Mouse (Mus musculus) testis, adult 2 months (tissue): ENCODE measurements around the gene Mrpl33. TPM values are rescaled to one million over a fixed set of nuclear protein-coding genes. Genes with fewer than 3 reads are reported as not detected.

ENCODE experiments used
- H3K27ac ChIP-seq: fragments of 200-500 bp; 2 replicates; pipeline ENCODE4 v1.5.1; 2012; ENCODE audit warnings: low read depth, low read length; ENCODE audit not compliant: control insufficient read depth, insufficient read depth
- H3K27me3 ChIP-seq: fragments of 200-500 bp; 2 replicates; pipeline ENCODE4 v1.6.1; 2012; ENCODE audit warnings: mild to moderate bottlenecking, low read length, moderate library complexity; ENCODE audit not compliant: control insufficient read depth, insufficient read depth
- H3K36me3 ChIP-seq: fragments of 200-500 bp; 2 replicates; pipeline ENCODE4 v1.6.1; 2012; ENCODE audit warnings: mild to moderate bottlenecking, low read length; ENCODE audit not compliant: control insufficient read depth, insufficient read depth
- H3K4me1 ChIP-seq: fragments of 200-500 bp; 2 replicates; pipeline ENCODE4 v1.6.1; 2012; ENCODE audit warnings: low read length; ENCODE audit not compliant: control insufficient read depth, insufficient read depth
- H3K4me3 ChIP-seq: fragments of 200-500 bp; 2 replicates; pipeline ENCODE4 v1.5.1; 2012; ENCODE audit warnings: low read depth, mild to moderate bottlenecking, low read length, moderate library complexity, mixed read lengths; ENCODE audit not compliant: control insufficient read depth
- CTCF ChIP-seq: fragments of 200-500 bp; IDR thresholded peaks from 2 replicates; pipeline ENCODE4 v1.5.1; 2012; ENCODE audit warnings: low read depth, mild to moderate bottlenecking, inconsistent platforms, low read length, moderate library complexity; ENCODE audit not compliant: control insufficient read depth, insufficient read depth, insufficient replicate concordance
- POLR2A ChIP-seq: fragments of 200-500 bp; IDR thresholded peaks from 2 replicates; pipeline ENCODE4 v1.6.1; 2012; ENCODE audit warnings: low read depth, mild to moderate bottlenecking, inconsistent platforms, low read length, moderate library complexity; ENCODE audit not compliant: control insufficient read depth
- polyA plus RNA-seq: library from polyadenylated mRNA; depleted of rRNA; stranded (reverse); fragments of >200 nt; gene quantifications from 2 replicates; pipeline ENCODE4 v1.2.3, GENCODE M21; 2012

Gene Mrpl33
- polyA plus RNA-seq, 1 experiment = 22.5 TPM

DNA sequence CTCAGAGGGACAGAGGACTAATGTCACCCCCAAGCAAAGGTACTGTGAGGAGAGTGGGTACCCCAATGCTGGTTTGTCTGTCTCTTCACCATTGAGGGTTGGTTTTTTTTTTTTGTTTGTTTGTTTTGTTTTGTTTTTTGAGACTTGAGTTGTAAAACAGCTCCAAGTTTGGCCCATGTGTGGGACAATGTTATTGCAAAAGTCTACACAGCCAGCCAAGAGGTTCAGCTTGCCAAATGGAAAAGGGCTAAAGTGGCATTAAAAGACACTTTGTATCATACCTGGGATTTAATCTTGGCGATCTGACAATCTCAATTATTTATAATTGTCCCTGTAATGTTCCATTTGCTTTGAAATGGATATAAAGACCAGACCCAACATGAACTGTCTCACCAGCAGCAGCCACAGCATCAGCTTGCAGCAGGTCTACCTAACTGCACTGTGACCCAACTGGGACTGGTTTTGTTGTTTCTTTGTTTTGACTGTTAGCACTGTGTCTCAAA lies 59.0 kb downstream of the Mrpl33 start:
- no peak for TF ChIP-seq POLR2A
- TF ChIP-seq CTCF = no peak
- no peak overlapping the region for H3K4me3 ChIP-seq
- no peaks in the 10 kb centered on the region for H3K4me1 ChIP-seq
- H3K27me3 ChIP-seq = no peaks in the 10 kb centered on the region
- no peaks in the 10 kb centered on the region for H3K36me3 ChIP-seq
- no peak overlapping the region for H3K27ac ChIP-seq

DNA sequence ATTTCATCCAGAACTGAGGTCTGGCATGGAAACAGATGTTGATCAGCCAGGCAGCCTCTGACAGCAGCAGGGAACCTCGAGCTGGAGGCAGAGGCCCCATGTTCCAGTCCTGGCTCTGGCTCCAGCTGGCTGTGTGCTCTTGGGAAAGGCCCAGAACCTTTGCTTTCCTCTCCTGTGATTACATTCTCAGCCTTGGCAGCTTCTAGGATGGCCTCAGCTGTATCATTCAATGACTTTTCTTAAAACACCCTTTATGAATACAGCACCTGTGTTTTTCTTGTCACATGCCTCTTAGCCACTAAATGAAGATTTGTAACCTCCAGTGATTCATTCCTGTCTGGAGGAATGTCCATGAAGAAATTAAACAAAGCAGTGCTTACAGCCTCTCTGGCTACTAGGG lies 69.4 kb downstream of the Mrpl33 start:
- Histone ChIP-seq H3K27me3 (no peaks in the 10 kb centered on the region), H3K4me1 (no peaks in the 10 kb centered on the region), H3K27ac (no peak overlapping the region), H3K36me3 (no peaks in the 10 kb centered on the region; the same call in 1 of the 2 replicates), H3K4me3 (no peak overlapping the region)
- no peak for TF ChIP-seq CTCF
- no peak for TF ChIP-seq POLR2A

DNA sequence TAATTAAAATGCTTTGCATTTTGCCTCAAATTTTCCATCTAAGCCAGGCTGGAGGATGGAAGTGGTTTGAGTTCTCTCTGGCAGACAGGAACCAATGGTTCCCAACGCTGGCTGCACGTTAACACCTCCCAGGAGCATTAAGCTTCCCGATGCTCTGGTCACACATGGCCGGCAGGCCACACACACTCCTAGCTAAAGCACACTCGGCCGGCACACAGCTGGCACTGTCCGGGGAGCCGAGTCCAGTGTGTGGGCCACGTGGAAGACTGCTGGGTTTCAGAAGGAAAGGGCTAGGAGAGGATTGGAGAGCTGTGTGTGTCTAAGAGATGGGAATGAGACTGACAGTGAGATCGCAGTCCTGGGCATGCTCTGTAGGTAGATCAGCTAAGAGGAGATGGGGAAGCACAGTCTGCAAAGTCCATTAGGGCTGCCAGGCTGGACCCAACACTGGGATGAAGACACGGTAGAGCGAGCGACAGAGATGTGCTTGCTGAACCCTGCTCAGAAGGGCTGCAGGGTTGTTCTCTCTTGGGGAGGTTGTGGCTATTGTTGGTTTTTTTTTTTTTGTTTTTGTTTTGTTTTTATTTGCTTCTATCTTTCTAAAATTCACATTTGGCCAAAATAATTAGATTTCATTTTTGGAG lies 71.7 kb downstream of the Mrpl33 start:
- Histone ChIP-seq H3K36me3 (no peaks in the 10 kb centered on the region; the same call in 1 of the 2 replicates), H3K4me1 (no peaks in the 10 kb centered on the region), H3K27ac (no peak overlapping the region), H3K4me3 (no peak overlapping the region), H3K27me3 (no peaks in the 10 kb centered on the region)
- TF ChIP-seq CTCF = no peak
- TF ChIP-seq POLR2A = no peak

DNA sequence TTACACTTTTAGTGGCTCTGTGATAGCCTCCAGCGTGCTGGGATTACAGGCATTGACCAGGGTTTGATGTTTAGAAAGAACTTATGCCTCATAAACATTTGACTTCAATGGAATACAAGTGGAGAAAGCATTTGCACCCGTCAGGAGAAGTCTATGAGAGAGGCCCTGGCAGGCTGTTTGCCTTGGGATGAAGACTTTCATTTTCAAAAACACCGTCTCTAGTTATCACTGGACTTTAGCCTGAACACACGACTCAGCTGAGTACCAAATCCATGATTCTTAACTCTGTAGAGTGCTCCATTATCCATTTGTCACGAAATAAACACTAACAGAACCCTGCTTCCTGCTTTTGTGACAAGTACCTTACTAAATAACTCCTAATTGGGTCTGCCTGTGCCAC lies 73.2 kb downstream of the Mrpl33 start:
- Histone ChIP-seq H3K4me1 (no peaks in the 10 kb centered on the region), H3K4me3 (no peak overlapping the region), H3K27ac (no peak overlapping the region), H3K27me3 (no peaks in the 10 kb centered on the region), H3K36me3 (no peaks in the 10 kb centered on the region; the same call in 1 of the 2 replicates)
- TF ChIP-seq CTCF = no peak
- no peak for TF ChIP-seq POLR2A

DNA sequence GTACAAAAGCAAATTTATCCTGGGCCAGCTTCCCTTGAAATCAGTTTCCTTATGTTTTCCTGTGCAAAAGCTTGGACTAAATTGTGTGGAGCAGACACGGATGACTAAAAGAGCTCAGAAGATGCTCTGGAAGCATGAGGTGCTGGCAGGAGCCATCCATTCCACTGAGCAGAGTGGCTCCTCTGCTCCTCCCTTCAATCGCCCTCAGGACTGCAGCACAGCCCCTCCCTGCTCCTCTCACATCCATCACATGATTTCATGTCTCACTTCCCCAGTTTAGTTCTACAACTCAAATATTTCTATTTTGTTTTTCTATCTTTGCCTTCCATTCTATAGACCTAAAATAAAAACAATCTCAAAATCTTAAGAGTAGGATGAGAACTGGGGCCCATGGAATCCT lies 74.4 kb downstream of the Mrpl33 start:
- Histone ChIP-seq H3K4me1 (no peaks in the 10 kb centered on the region), H3K36me3 (no peaks in the 10 kb centered on the region; the same call in 1 of the 2 replicates), H3K27me3 (no peaks in the 10 kb centered on the region), H3K4me3 (no peak overlapping the region), H3K27ac (no peak overlapping the region)
- TF ChIP-seq POLR2A (no peak), CTCF (no peak)

DNA sequence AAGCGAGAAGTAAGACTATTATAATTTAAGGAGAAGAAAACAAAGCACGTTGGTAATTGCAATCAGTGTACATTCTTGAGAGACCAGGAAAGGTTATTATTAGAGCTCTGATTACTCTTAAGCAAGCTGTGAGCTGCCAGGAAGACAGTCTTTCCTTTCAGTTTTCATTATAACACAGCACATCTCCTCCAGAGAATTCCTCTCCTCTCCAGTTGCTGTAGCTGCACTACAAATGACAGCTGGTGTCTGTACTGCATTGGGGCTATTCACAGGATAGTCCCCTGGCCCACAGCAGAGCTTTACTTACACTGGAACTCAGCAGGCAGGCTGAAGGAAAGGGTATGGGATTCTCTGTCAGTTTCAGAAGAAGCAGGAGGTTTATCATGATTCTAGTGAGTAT lies 76.7 kb downstream of the Mrpl33 start:
- Histone ChIP-seq H3K4me1 (no peaks in the 10 kb centered on the region), H3K27me3 (no peaks in the 10 kb centered on the region), H3K4me3 (no peak overlapping the region), H3K36me3 (no peaks in the 10 kb centered on the region), H3K27ac (no peak overlapping the region)
- no peak for TF ChIP-seq POLR2A
- no peak for TF ChIP-seq CTCF

DNA sequence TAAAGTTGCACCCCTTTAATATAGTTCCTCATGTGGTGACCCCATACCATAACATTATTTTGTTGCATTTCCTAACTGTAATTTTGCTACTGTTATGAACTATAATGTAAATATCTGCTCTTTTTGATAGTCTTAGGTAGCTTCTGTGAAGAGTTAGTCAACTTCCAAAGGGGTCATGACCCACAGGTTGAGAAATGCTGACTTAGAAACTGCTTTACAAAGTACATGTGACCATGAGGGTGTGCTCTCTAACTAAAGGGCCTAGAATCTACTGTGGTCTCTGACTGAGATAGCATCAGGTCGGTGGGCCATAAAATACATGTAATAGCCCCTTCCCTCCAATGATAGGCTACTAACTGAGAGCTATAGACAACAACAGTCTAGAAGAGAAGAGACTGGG lies 81.3 kb downstream of the Mrpl33 start:
- H3K4me3 ChIP-seq = no peak overlapping the region
- H3K36me3 ChIP-seq = no peaks in the 10 kb centered on the region
- no peak overlapping the region for H3K27ac ChIP-seq
- H3K27me3 ChIP-seq = no peaks in the 10 kb centered on the region
- TF ChIP-seq CTCF (no peak), POLR2A (no peak)
- H3K4me1 ChIP-seq = no peaks in the 10 kb centered on the region
